Mouse (Mus musculus): Measurements from ENCODE around the gene Phtf2. TPM values are rescaled to one million over a fixed set of nuclear protein-coding genes. Genes with fewer than 3 reads are reported as not detected.

The Phtf2 gene
- polyA plus RNA-seq, 1 experiment, result 10.2 TPM

Other genes starting within 250 kb of the Phtf2 start
- 27.1 and 31.1 TPM in 2 replicates for gene Tmem60, start 67 bp upstream of the Phtf2 start, polyA plus RNA-seq (2011; ENCODE audit: insufficient read length, low read depth, missing spikeins)
- gene Rsbn1l, start 74.3 kb upstream of the Phtf2 start, polyA plus RNA-seq (2011; ENCODE audit: insufficient read length, low read depth, missing spikeins), result 8.8 and 9.3 TPM in 2 replicates
- gene Ptpn12, start 173.8 kb upstream of the Phtf2 start, polyA plus RNA-seq (2011; ENCODE audit: insufficient read length, low read depth, missing spikeins), result 93.5 and 96.4 TPM in 2 replicates

Data from embryonic fibroblast, embryonic 13.5 days (primary cell).